Mouse (Mus musculus): ENCODE measurements around the gene Xpo6. TPM values are rescaled to one million over a fixed set of nuclear protein-coding genes. Genes with fewer than 3 reads are reported as not detected.
A peak's percentile ranks its signal among the peaks of the same experiment; 100 is the strongest.

Xpo6 gene
- polyA plus RNA-seq (2012; rRNA removed), result 140 and 149 TPM in 2 replicates

- Histone ChIP-seq H3K27ac (ENCODE audit: insufficient read depth, low read length) (peak within 1 kb of the TSS; percentile 80), H3K4me1 (ENCODE audit: control insufficient read depth, insufficient read depth, low read length) (peaks cover 3% of the 10 kb centered on the region; the same call in 1 of the 2 replicates), H3K4me3 (ENCODE audit: insufficient read depth, low read length) (peak within 1 kb of the TSS; percentile 81)
- peak; percentile 40; the same call in 1 of the 2 replicates for TF ChIP-seq POLR2A (IDR thresholded peaks at IDR 0.05; ENCODE audit: extremely low read depth, insufficient read depth, low read length)
- no peak for TF ChIP-seq CTCF (IDR thresholded peaks at IDR 0.05; ENCODE audit: extremely low read depth, insufficient read depth, low read length)
These were observed at the start of gene Xpo6 for GRCm38 (mm10) chr7:126200178-126200996. Gene Xpo6 (minus strand): TSS chr7:126200501.

GRCm38 (mm10) chr7:126249986-126250385 is 49.7 kb upstream of the Xpo6 start:
- Histone ChIP-seq H3K4me3 (ENCODE audit: insufficient read depth, low read length) (no peak overlapping the region), H3K4me1 (ENCODE audit: control insufficient read depth, insufficient read depth, low read length) (peaks cover 3% of the 10 kb centered on the region; the same call in 1 of the 2 replicates), H3K27ac (ENCODE audit: insufficient read depth, low read length) (no peak overlapping the region)
- TF ChIP-seq POLR2A (IDR thresholded peaks at IDR 0.05; ENCODE audit: extremely low read depth, insufficient read depth, low read length) (no peak), CTCF (IDR thresholded peaks at IDR 0.05; ENCODE audit: extremely low read depth, insufficient read depth, low read length) (no peak)

DNA sequence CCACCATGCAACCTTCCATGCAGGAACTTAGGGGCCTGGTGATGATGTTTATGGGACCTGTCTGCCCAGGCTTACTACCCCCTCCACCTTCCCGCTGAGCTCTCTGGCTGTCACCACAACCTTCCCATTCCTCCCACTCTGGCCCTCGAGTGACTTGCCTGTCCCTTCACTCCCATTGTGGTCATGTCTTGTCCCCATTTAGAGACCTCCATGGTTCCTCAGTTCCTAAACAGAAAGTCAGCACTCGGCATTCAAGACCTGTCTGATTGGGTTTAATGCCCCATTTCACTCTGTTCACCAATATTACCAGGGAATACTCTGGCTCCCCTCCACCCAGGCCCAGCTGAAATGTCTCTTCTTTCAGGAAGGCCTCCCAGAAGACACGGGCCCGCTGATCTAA is 48.8 kb upstream of the Xpo6 start:
- no peak overlapping the region for H3K27ac ChIP-seq (ENCODE audit: insufficient read depth, low read length)
- peak overlapping the region; percentile 31 for H3K4me3 ChIP-seq (ENCODE audit: insufficient read depth, low read length)
- H3K4me1 ChIP-seq (ENCODE audit: control insufficient read depth, insufficient read depth, low read length), result peaks cover 3% of the 10 kb centered on the region; the same call in 1 of the 2 replicates
- TF ChIP-seq POLR2A (IDR thresholded peaks at IDR 0.05; ENCODE audit: extremely low read depth, insufficient read depth, low read length) (no peak), CTCF (IDR thresholded peaks at IDR 0.05; ENCODE audit: extremely low read depth, insufficient read depth, low read length) (no peak)

DNA sequence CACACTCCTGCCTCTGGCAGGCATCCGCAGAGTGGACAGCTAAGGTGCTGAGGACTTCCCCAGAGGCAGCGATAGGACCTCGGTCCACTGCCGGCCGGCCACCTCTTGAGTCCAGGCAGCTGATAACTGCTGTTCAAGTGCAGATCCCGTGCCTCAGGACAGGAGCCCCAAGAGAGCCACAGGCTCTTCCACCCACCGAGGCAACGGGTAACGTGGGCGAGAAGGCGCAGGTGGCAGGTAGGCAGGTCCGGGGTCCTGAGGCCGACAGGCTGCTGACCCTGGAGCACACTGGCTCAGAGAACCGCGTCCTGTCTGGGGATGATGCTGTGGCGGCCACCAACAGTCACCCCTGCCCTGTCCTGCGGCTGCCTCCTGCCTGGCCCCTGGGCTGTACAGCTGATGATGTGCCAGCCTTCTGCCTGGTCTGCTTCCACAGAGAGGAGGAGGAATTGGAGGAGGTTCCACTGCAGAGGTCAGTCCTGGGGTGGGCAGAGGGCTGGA is 48.4 kb upstream of the Xpo6 start:
- no peak overlapping the region for H3K27ac ChIP-seq (ENCODE audit: insufficient read depth, low read length)

GRCm38 (mm10) chr7:126248088-126248487 is 47.8 kb upstream of the Xpo6 start:
- TF ChIP-seq CTCF (IDR thresholded peaks at IDR 0.05; ENCODE audit: extremely low read depth, insufficient read depth, low read length), result no peak
- TF ChIP-seq POLR2A (IDR thresholded peaks at IDR 0.05; ENCODE audit: extremely low read depth, insufficient read depth, low read length), result 0 out of 2 replicates have a peak, but pooled peaks have one; percentile 24
- Histone ChIP-seq H3K4me1 (ENCODE audit: control insufficient read depth, insufficient read depth, low read length) (peaks cover 3% of the 10 kb centered on the region; the same call in 1 of the 2 replicates), H3K4me3 (ENCODE audit: insufficient read depth, low read length) (peak overlapping the region; percentile 31), H3K27ac (ENCODE audit: insufficient read depth, low read length) (no peak overlapping the region)

More for the DNA sequence above, 48.4 kb upstream of the Xpo6 start:
- no peak for TF ChIP-seq POLR2A (IDR thresholded peaks at IDR 0.05; ENCODE audit: extremely low read depth, insufficient read depth, low read length)
- no peak for TF ChIP-seq CTCF (IDR thresholded peaks at IDR 0.05; ENCODE audit: extremely low read depth, insufficient read depth, low read length)
- peaks cover 3% of the 10 kb centered on the region; the same call in 1 of the 2 replicates for H3K4me1 ChIP-seq (ENCODE audit: control insufficient read depth, insufficient read depth, low read length)
- peak overlapping the region; percentile 31 for H3K4me3 ChIP-seq (ENCODE audit: insufficient read depth, low read length)

DNA sequence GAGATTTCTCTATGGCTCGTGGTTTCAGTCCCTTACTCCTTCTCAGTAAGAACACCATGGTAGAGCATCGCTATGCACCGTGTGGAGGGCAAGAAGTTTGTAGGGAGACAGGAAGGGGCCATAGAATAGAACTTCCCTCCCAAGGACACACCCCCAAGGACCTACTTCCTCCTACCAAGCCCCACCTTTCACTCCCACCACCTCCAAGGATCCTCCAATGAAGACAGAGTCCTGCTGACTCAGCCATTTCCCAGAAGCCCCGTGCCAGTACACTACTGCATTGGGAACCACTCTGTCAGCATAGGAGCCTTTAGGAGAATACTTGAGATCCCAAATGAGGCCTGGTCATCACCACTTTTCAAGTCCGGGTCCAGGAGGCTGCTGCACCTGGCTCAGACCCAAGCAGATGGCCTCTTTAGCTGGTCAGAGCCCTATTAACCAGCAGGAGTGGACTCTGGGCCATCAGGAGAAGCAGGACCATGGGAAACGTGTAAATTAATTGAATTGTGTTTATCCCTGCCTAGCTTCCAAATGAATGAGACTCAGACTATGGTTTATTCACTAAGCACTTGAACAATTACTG is 44.0 kb upstream of the Xpo6 start:
- no peak overlapping the region for H3K27ac ChIP-seq (ENCODE audit: insufficient read depth, low read length)
- H3K4me3 ChIP-seq (ENCODE audit: insufficient read depth, low read length), result no peak overlapping the region
- no peak for TF ChIP-seq CTCF (IDR thresholded peaks at IDR 0.05; ENCODE audit: extremely low read depth, insufficient read depth, low read length)
- TF ChIP-seq POLR2A (IDR thresholded peaks at IDR 0.05; ENCODE audit: extremely low read depth, insufficient read depth, low read length), result no peak
- peaks cover 3% of the 10 kb centered on the region; the same call in 1 of the 2 replicates for H3K4me1 ChIP-seq (ENCODE audit: control insufficient read depth, insufficient read depth, low read length)

- no peak for TF ChIP-seq POLR2A (IDR thresholded peaks at IDR 0.05; ENCODE audit: extremely low read depth, insufficient read depth, low read length)
- no peak for TF ChIP-seq CTCF (IDR thresholded peaks at IDR 0.05; ENCODE audit: extremely low read depth, insufficient read depth, low read length)
- Histone ChIP-seq H3K4me1 (ENCODE audit: control insufficient read depth, insufficient read depth, low read length) (no peaks in the 10 kb centered on the region; the same call in 1 of the 2 replicates), H3K27ac (ENCODE audit: insufficient read depth, low read length) (no peak overlapping the region), H3K4me3 (ENCODE audit: insufficient read depth, low read length) (no peak overlapping the region)
These were observed 40.6 kb upstream of the Xpo6 start for GRCm38 (mm10) chr7:126240814-126241360.

GRCm38 (mm10) chr7:126236794-126237192 is 36.5 kb upstream of the Xpo6 start:
- no peaks in the 10 kb centered on the region; the same call in 1 of the 2 replicates for H3K4me1 ChIP-seq (ENCODE audit: control insufficient read depth, insufficient read depth, low read length)
- H3K4me3 ChIP-seq (ENCODE audit: insufficient read depth, low read length), result no peak overlapping the region
- TF ChIP-seq CTCF (IDR thresholded peaks at IDR 0.05; ENCODE audit: extremely low read depth, insufficient read depth, low read length), result no peak
- TF ChIP-seq POLR2A (IDR thresholded peaks at IDR 0.05; ENCODE audit: extremely low read depth, insufficient read depth, low read length), result no peak
- no peak overlapping the region for H3K27ac ChIP-seq (ENCODE audit: insufficient read depth, low read length)

DNA sequence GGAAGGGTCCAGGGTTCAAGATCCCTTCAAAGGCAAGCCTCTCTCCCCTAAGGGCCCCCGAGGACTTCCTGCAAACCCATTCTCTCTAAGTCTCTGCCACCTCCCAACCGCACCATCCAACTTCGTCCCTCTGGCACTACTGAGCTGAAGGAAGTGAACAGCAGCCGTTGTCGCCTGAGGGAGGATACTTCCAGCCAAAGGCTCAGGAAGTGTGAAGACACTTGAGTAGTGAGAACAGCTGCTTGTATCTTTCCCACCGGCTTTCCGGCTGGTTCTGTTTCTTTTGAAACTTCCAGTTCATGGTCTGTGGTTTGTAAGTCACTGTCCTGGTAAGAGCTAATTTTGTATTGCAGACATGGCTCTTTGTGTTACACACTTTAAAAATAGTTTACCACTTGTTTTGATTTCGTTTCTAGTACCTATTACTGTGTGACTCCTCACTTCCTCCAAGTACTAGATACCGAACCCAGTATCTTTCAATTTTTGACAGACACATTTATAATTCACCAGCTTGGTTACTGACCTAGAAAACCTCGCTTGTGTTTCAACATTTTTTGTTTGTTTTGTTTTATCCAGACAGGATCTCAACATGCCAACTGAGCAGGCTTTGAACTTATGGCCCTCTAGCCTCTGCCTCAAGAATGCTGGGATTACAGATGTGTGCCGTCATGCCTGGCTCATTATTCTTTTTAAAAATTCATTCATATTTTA is 35.9 kb upstream of the Xpo6 start:
- H3K4me1 ChIP-seq (ENCODE audit: control insufficient read depth, insufficient read depth, low read length), result no peaks in the 10 kb centered on the region; the same call in 1 of the 2 replicates
- TF ChIP-seq CTCF (IDR thresholded peaks at IDR 0.05; ENCODE audit: extremely low read depth, insufficient read depth, low read length), result no peak
- TF ChIP-seq POLR2A (IDR thresholded peaks at IDR 0.05; ENCODE audit: extremely low read depth, insufficient read depth, low read length), result no peak
- H3K27ac ChIP-seq (ENCODE audit: insufficient read depth, low read length), result no peak overlapping the region
- H3K4me3 ChIP-seq (ENCODE audit: insufficient read depth, low read length), result no peak overlapping the region
